Mouse (Mus musculus) right cerebral cortex, postnatal 4 days (tissue): ENCODE results near the gene Siah1b.
A peak's percentile ranks its signal among the peaks of the same experiment; 100 is the strongest.

ENCODE experiments used
- DNase-seq: peaks from one replicate; pipeline ENCODE4 v3.0.0-alpha.2; 2022

The Siah1b gene

GRCm38 (mm10) chrX:164076040-164076775 lies at the start of gene Siah1b:
Siah1b (minus strand) TSS chrX:164076493.
- peak; percentile 83 for DNase-seq

- DNase-seq = no peak
Measured at GRCm38 (mm10) chrX:164123942-164124341, 47.6 kb upstream of the Siah1b start.

- no peak for DNase-seq
Measured at GRCm38 (mm10) chrX:164113744-164114143, 37.5 kb upstream of the Siah1b start.

GRCm38 (mm10) chrX:164111146-164111545 lies 34.9 kb upstream of the Siah1b start:
- no peak for DNase-seq

GRCm38 (mm10) chrX:164102656-164103055 lies 26.4 kb upstream of the Siah1b start:
- DNase-seq = no peak

GRCm38 (mm10) chrX:164102198-164102597 lies 25.9 kb upstream of the Siah1b start:
- DNase-seq = no peak

- DNase-seq = no peak
Measured at GRCm38 (mm10) chrX:164101483-164101882, 25.2 kb upstream of the Siah1b start.

- DNase-seq = no peak
Measured at GRCm38 (mm10) chrX:164095838-164096237, 19.5 kb upstream of the Siah1b start.

- no peak for DNase-seq
Measured at GRCm38 (mm10) chrX:164093435-164093834, 17.1 kb upstream of the Siah1b start.

- no peak for DNase-seq
Measured at GRCm38 (mm10) chrX:164092300-164093169, 16.2 kb upstream of the Siah1b start.

GRCm38 (mm10) chrX:164089916-164090315 lies 13.6 kb upstream of the Siah1b start:
- no peak for DNase-seq

- DNase-seq = no peak
Measured at GRCm38 (mm10) chrX:164088582-164088981, 12.3 kb upstream of the Siah1b start, which contains the start of gene Cltrn. Cltrn (plus strand) TSS chrX:164088830.

GRCm38 (mm10) chrX:164082030-164082429 lies 5.7 kb upstream of the Siah1b start:
- no peak for DNase-seq

GRCm38 (mm10) chrX:164068968-164069367 lies 7.3 kb downstream of the Siah1b start:
- DNase-seq = no peak

- peak; percentile 71 for DNase-seq
Measured at GRCm38 (mm10) chrX:164066185-164066584, 10.1 kb downstream of the Siah1b start.

- no peak for DNase-seq
Measured at GRCm38 (mm10) chrX:164059070-164059469, 17.2 kb downstream of the Siah1b start.

GRCm38 (mm10) chrX:164058523-164058922 lies 17.8 kb downstream of the Siah1b start:
- no peak for DNase-seq

GRCm38 (mm10) chrX:164055726-164056125 lies 20.6 kb downstream of the Siah1b start:
- no peak for DNase-seq

- DNase-seq = no peak
Measured at GRCm38 (mm10) chrX:164046736-164047135, 29.6 kb downstream of the Siah1b start.

GRCm38 (mm10) chrX:164042069-164042468 lies 34.2 kb downstream of the Siah1b start:
- DNase-seq = peak; percentile 5

GRCm38 (mm10) chrX:164038882-164039281 lies 37.4 kb downstream of the Siah1b start:
- peak; percentile 16 for DNase-seq

- DNase-seq = no peak
Measured at GRCm38 (mm10) chrX:164035931-164036330, 40.4 kb downstream of the Siah1b start.

- DNase-seq = no peak
Measured at GRCm38 (mm10) chrX:164035401-164035800, 40.9 kb downstream of the Siah1b start.

- DNase-seq = no peak
Measured at GRCm38 (mm10) chrX:164032526-164032925, 43.8 kb downstream of the Siah1b start.
